Mouse (Mus musculus) MEL (cell line): ENCODE data around the gene Epha2. TPM values are rescaled to one million over a fixed set of nuclear protein-coding genes. Genes with fewer than 3 reads are reported as not detected.

ENCODE experiments used
- DNase-seq: peaks from one replicate; pipeline ENCODE4 v3.0.0; 2011; ENCODE audit warnings: low read depth, low spot score
- H3K27ac ChIP-seq: 2 replicates; pipeline ENCODE4 v1.5.1; 2012; ENCODE audit warnings: low read depth, mild to moderate bottlenecking, control low read depth, low read length, moderate library complexity; ENCODE audit not compliant: control insufficient read depth
- H3K27me3 ChIP-seq, 2 experiments: fragments of 150-350 bp in 1 of 2; sonication (generic) in 1 of 2; 2 replicates each; pipeline ENCODE4 v1.6.1; 2012; ENCODE audit warnings: low read length in 2 of 2, mild to moderate bottlenecking in 2 of 2, improper control_type of control experiment in 1 of 2, moderate library complexity in 1 of 2; ENCODE audit not compliant: insufficient read depth in 2 of 2, control insufficient read depth in 1 of 2
- H3K36me3 ChIP-seq, 2 experiments: 2 replicates each; pipeline ENCODE4 v1.6.1; 2012 to 2014; ENCODE audit warnings: low read length in 2 of 2, improper control_type of control experiment in 1 of 2, inconsistent platforms in 1 of 2, mild to moderate bottlenecking in 1 of 2; ENCODE audit not compliant: insufficient read depth in 2 of 2, control insufficient read depth in 1 of 2
- H3K4me1 ChIP-seq, 2 experiments: fragments of 150-350 bp in 1 of 2; sonication (generic) in 1 of 2; 2 replicates each; pipeline ENCODE4 v1.6.1; 2012; ENCODE audit warnings: low read length in 2 of 2, improper control_type of control experiment in 1 of 2, mild to moderate bottlenecking in 1 of 2; ENCODE audit not compliant: insufficient read depth in 2 of 2, control insufficient read depth in 1 of 2
- H3K4me3 ChIP-seq, 2 experiments: fragments of 150-350 bp in 1 of 2; sonication (generic) in 1 of 2; 2 replicates each; pipeline ENCODE4 v1.5.1; 2012; ENCODE audit warnings: low read depth in 2 of 2, low read length in 2 of 2, mild to moderate bottlenecking in 2 of 2, moderate library complexity in 2 of 2, control low read depth in 1 of 2, improper control_type of control experiment in 1 of 2; ENCODE audit not compliant: control insufficient read depth in 1 of 2, insufficient read depth in 1 of 2
- H3K79me2 ChIP-seq: 2 replicates; pipeline ENCODE4 v1.6.1; 2012; ENCODE audit warnings: mild to moderate bottlenecking, low read length, moderate library complexity; ENCODE audit not compliant: control insufficient read depth, poor library complexity, insufficient read depth
- H3K9ac ChIP-seq: 2 replicates; pipeline ENCODE4 v1.6.1; 2012; ENCODE audit warnings: low read depth, mild to moderate bottlenecking, control low read depth, low read length, moderate library complexity; ENCODE audit not compliant: control insufficient read depth, poor library complexity, severe bottlenecking
- H3K9me3 ChIP-seq: fragments of 150-350 bp; sonication (generic); replicated peaks from 2 replicates; pipeline ENCODE4 v1.6.1; 2012; ENCODE audit warnings: mild to moderate bottlenecking, low read length, improper control_type of control experiment, moderate library complexity; ENCODE audit not compliant: insufficient read depth
- BHLHE40 ChIP-seq: IDR thresholded peaks from 2 replicates; pipeline ENCODE4 v1.6.1; 2012; ENCODE audit warnings: low read depth, mild to moderate bottlenecking, inconsistent platforms, low read length, improper control_type of control experiment, borderline replicate concordance
- CHD1 ChIP-seq: IDR thresholded peaks from 2 replicates; pipeline ENCODE4 v1.6.1; 2012; ENCODE audit warnings: low read depth, mild to moderate bottlenecking, inconsistent platforms, low read length, improper control_type of control experiment
- CHD2 ChIP-seq: IDR thresholded peaks from 2 replicates; pipeline ENCODE4 v1.6.1; 2011; ENCODE audit warnings: low read length, improper control_type of control experiment
- CTCF ChIP-seq, 3 experiments: IDR thresholded peaks in 2 of 3; conservative IDR thresholded peaks in 1 of 3; 2 replicates each; pipeline ENCODE4 v1.5.1; 2011 to 2012; ENCODE audit warnings: low read length in 3 of 3, low read depth in 2 of 3, mild to moderate bottlenecking in 2 of 3, improper control_type of control experiment in 1 of 3, inconsistent platforms in 1 of 3, mixed read lengths in 1 of 3, moderate library complexity in 1 of 3; ENCODE audit not compliant: control insufficient read depth in 1 of 3, insufficient read depth in 1 of 3, poor library complexity in 1 of 3, severe bottlenecking in 1 of 3
- E2F4 ChIP-seq: IDR thresholded peaks from 2 replicates; pipeline ENCODE4 v1.6.1; 2011; ENCODE audit warnings: low read depth, low read length, improper control_type of control experiment, borderline replicate concordance
- ETS1 ChIP-seq: IDR thresholded peaks from 2 replicates; pipeline ENCODE4 v1.6.1; 2012; ENCODE audit warnings: low read depth, mild to moderate bottlenecking, inconsistent platforms, low read length, improper control_type of control experiment, moderate library complexity
- GABPA ChIP-seq: IDR thresholded peaks from 2 replicates; pipeline ENCODE4 v1.6.1; 2012; ENCODE audit warnings: low read depth, mild to moderate bottlenecking, inconsistent platforms, low read length, improper control_type of control experiment, moderate library complexity
- JUND ChIP-seq: IDR thresholded peaks from 2 replicates; pipeline ENCODE4 v1.6.1; 2011; ENCODE audit warnings: low read depth, mild to moderate bottlenecking, improper control_type of control experiment, low read length
- KAT2A ChIP-seq: conservative IDR thresholded peaks from 2 replicates; pipeline ENCODE4 v1.6.1; 2012; ENCODE audit warnings: low read depth, low read length, improper control_type of control experiment, inconsistent platforms
- MAFK ChIP-seq: IDR thresholded peaks from 2 replicates; pipeline ENCODE4 v1.6.1; 2011; ENCODE audit warnings: low read depth, mild to moderate bottlenecking, low read length, improper control_type of control experiment, borderline replicate concordance
- MAX ChIP-seq: IDR thresholded peaks from 2 replicates; pipeline ENCODE4 v1.6.1; 2011; ENCODE audit warnings: low read length, improper control_type of control experiment
- MAZ ChIP-seq: IDR thresholded peaks from 2 replicates; pipeline ENCODE4 v1.6.1; 2012; ENCODE audit warnings: low read depth, mild to moderate bottlenecking, inconsistent platforms, low read length, improper control_type of control experiment
- MXI1 ChIP-seq: IDR thresholded peaks from 2 replicates; pipeline ENCODE4 v1.6.1; 2011; ENCODE audit warnings: mild to moderate bottlenecking, low read depth, low read length, improper control_type of control experiment
- MYC ChIP-seq: IDR thresholded peaks from 2 replicates; pipeline ENCODE4 v1.6.1; 2011; ENCODE audit warnings: low read depth, mild to moderate bottlenecking, low read length, improper control_type of control experiment, moderate library complexity
- NELFE ChIP-seq: IDR thresholded peaks from 2 replicates; pipeline ENCODE4 v1.6.1; 2011; ENCODE audit warnings: low read depth, low read length, improper control_type of control experiment
- NRF1 ChIP-seq: IDR thresholded peaks from 2 replicates; pipeline ENCODE4 v1.6.1; 2014; ENCODE audit warnings: low read depth, mild to moderate bottlenecking, inconsistent platforms, low read length, improper control_type of control experiment, moderate library complexity; ENCODE audit not compliant: poor library complexity, insufficient read depth, severe bottlenecking
- POLR2A ChIP-seq, 2 experiments: IDR thresholded peaks; 2 replicates each; pipeline ENCODE4 v1.6.1; 2011 to 2012; ENCODE audit warnings: low read length in 2 of 2, mild to moderate bottlenecking in 2 of 2, control low read depth in 1 of 2, improper control_type of control experiment in 1 of 2, low read depth in 1 of 2, moderate library complexity in 1 of 2; ENCODE audit not compliant: control insufficient read depth in 1 of 2, insufficient read depth in 1 of 2, poor library complexity in 1 of 2
- POLR2AphosphoS2 ChIP-seq: IDR thresholded peaks from 2 replicates; pipeline ENCODE4 v1.6.1; 2011; ENCODE audit warnings: low read length, improper control_type of control experiment
- RAD21 ChIP-seq: IDR thresholded peaks from 2 replicates; pipeline ENCODE4 v1.6.1; 2011; ENCODE audit warnings: mild to moderate bottlenecking, low read depth, low read length, improper control_type of control experiment
- RCOR1 ChIP-seq: IDR thresholded peaks from 2 replicates; pipeline ENCODE4 v1.6.1; 2012; ENCODE audit warnings: low read depth, mild to moderate bottlenecking, inconsistent platforms, low read length, improper control_type of control experiment
- SIN3A ChIP-seq: IDR thresholded peaks from 2 replicates; pipeline ENCODE4 v1.6.1; 2012; ENCODE audit warnings: low read length, improper control_type of control experiment, inconsistent platforms
- SMC3 ChIP-seq: IDR thresholded peaks from 2 replicates; pipeline ENCODE4 v1.6.1; 2011; ENCODE audit warnings: low read depth, low read length, improper control_type of control experiment
- TAL1 ChIP-seq: IDR thresholded peaks from 2 replicates; pipeline ENCODE4 v1.6.1; 2012; ENCODE audit warnings: mild to moderate bottlenecking, inconsistent platforms, low read length, moderate library complexity, mixed read lengths
- TBP ChIP-seq: IDR thresholded peaks from 2 replicates; pipeline ENCODE4 v1.8.0; 2011; ENCODE audit warnings: low read depth, low read length, improper control_type of control experiment
- TCF12 ChIP-seq: IDR thresholded peaks from 2 replicates; pipeline ENCODE4 v1.6.1; 2014; ENCODE audit warnings: low read depth, mild to moderate bottlenecking, inconsistent platforms, low read length, improper control_type of control experiment, moderate library complexity
- UBTF ChIP-seq: IDR thresholded peaks from 2 replicates; pipeline ENCODE4 v1.6.1; 2012; ENCODE audit warnings: low read depth, mild to moderate bottlenecking, inconsistent platforms, low read length, improper control_type of control experiment, moderate library complexity, borderline replicate concordance; ENCODE audit not compliant: insufficient read depth
- USF1 ChIP-seq: IDR thresholded peaks from 2 replicates; pipeline ENCODE4 v1.6.1; 2014; ENCODE audit warnings: low read depth, mild to moderate bottlenecking, inconsistent platforms, low read length, improper control_type of control experiment, moderate library complexity
- ZMIZ1 ChIP-seq: IDR thresholded peaks from 2 replicates; pipeline ENCODE4 v1.6.1; 2012; ENCODE audit warnings: low read depth, mild to moderate bottlenecking, inconsistent platforms, low read length, improper control_type of control experiment, moderate library complexity
- ZNF384 ChIP-seq: IDR thresholded peaks from 2 replicates; pipeline ENCODE4 v1.6.1; 2012; ENCODE audit warnings: low read depth, mild to moderate bottlenecking, inconsistent platforms, low read length, improper control_type of control experiment
- polyA plus RNA-seq, 2 experiments: library from polyadenylated mRNA; stranded (reverse) in 1 of 2; unstranded in 1 of 2; fragments of >175 nt in 1 of 2; fragments of >200 nt in 1 of 2; gene quantifications; 2 replicates each; pipeline versions ENCODE4 v1.2.1 to v1.2.4; 2012; ENCODE audit warnings: low replicate concordance in 2 of 2, low read depth in 1 of 2; ENCODE audit not compliant: insufficient read length in 2 of 2, insufficient read depth in 1 of 2, missing spikeins in 1 of 2
- total RNA-seq: library from RNA; depleted of rRNA; stranded (reverse); fragments of 300-350 nt; gene quantifications from 2 replicates; pipeline ENCODE4 v1.2.3, GENCODE M21; 2012

The Epha2 gene
- total and polyA plus RNA-seq, 3 experiments: 2.3 to 5.9 TPM; not detected in 1

DNA sequence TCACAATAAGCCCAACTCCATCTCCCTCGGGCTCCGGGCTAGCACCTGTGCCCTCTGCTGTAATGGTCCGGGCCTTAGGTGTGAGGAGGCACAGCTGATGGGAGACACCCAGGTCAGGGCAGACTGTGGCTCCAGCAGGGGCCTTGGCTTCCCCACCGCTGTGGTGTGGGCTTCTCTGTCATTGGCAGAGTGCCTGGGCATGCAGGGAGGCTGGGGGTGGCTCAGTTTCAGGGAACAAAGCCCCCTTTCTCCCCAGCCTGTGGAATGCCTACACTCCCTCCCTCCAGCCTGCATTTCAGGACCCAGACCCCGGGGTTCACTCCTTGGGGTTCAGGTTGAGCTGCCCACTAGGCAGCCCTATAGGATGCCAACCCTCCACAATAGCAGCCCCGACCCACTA, 35.2 kb downstream of the Epha2 start:
- no peak overlapping the region for H3K4me3 ChIP-seq
- H3K9ac ChIP-seq: no peak overlapping the region
- H3K36me3 ChIP-seq: no peaks in the 10 kb centered on the region
- H3K79me2 ChIP-seq: no peaks in the 10 kb centered on the region
- no peaks in the 10 kb centered on the region for H3K9me3 ChIP-seq
- TF ChIP-seq SMC3 (no peak), CTCF (IDR thresholded peaks at IDR 0.05 in 2 of 3, conservative IDR thresholded peaks at IDR 0.05 in 1 of 3; ENCODE audit: control insufficient read depth in 1 of 3, insufficient read depth in 1 of 3, low read depth in 2 of 3, low read length in 3 of 3, poor library complexity in 1 of 3, severe bottlenecking in 1 of 3) (no peak), NRF1 (no peak), RAD21 (no peak), SIN3A (no peak), MAZ (no peak), TAL1 (no peak), TCF12 (no peak), MXI1 (no peak), MAX (no peak), KAT2A (no peak), ETS1 (no peak), GABPA (no peak), BHLHE40 (no peak), UBTF (no peak), RCOR1 (no peak), CHD2 (no peak), NELFE (no peak)
- TF ChIP-seq, all 39 proteins: peak for 0
- DNase-seq: no peak
- no peaks in the 10 kb centered on the region for H3K27me3 ChIP-seq
- no peak overlapping the region for H3K27ac ChIP-seq
- no peaks in the 10 kb centered on the region for H3K4me1 ChIP-seq

DNA sequence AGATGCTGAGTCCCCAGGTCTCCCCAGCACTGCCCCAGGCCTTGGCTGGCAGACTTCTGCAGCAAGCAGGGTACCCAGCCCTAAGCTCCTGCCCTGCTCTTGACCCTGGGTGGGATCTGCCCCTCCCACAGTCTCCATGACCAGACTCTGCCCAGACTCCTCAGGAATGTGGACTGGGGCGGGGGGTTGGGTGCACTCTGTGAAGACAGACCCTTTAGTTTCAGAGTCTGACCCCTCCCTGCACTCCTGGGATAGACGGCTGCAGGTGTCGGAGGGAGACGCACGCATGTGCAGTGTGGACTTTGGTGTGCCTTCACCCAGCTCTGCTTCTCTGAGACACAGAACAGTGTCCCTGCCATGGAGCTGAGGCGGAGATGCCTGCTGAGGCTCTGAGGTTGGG, 36.9 kb downstream of the Epha2 start:
- DNase-seq: no peak
- Histone ChIP-seq H3K79me2 (no peaks in the 10 kb centered on the region), H3K9ac (no peak overlapping the region), H3K27me3 (no peaks in the 10 kb centered on the region), H3K27ac (no peak overlapping the region), H3K9me3 (no peaks in the 10 kb centered on the region), H3K36me3 (no peaks in the 10 kb centered on the region), H3K4me1 (no peaks in the 10 kb centered on the region), H3K4me3 (no peak overlapping the region)
- TF ChIP-seq USF1: no peak
- no peak for TF ChIP-seq SMC3
- no peak for TF ChIP-seq MYC
- TF ChIP-seq CHD1: no peak
- TF ChIP-seq MAX: no peak
- no peak for TF ChIP-seq ZMIZ1
- TF ChIP-seq TAL1: no peak
- no peak for TF ChIP-seq MAFK
- TF ChIP-seq E2F4: no peak
- TF ChIP-seq NELFE: no peak
- no peak for TF ChIP-seq KAT2A
- TF ChIP-seq TBP: no peak
- no peak for TF ChIP-seq ZNF384
- TF ChIP-seq JUND: no peak
- TF ChIP-seq MXI1: no peak
- TF ChIP-seq POLR2AphosphoS2: no peak
- TF ChIP-seq RAD21: no peak
- no peak for TF ChIP-seq POLR2A (IDR thresholded peaks at IDR 0.05; ENCODE audit: control insufficient read depth in 1 of 2, insufficient read depth in 1 of 2, low read depth in 1 of 2, low read length in 2 of 2, poor library complexity in 1 of 2)
